Comparison of ENCODE assay signal across 8 mouse cellular contexts in genomic region chr1:132007282-132007815, GRCm38 (mm10). TPM values are rescaled to one million over a fixed set of nuclear protein-coding genes. Genes with fewer than 3 reads are reported as not detected.
DNase-seq lines count a peak whose midpoint lies in the region; ATAC-seq and TF ChIP-seq lines count a peak whose summit lies in the region.

Elk4 (plus strand) TSS chr1:132007607.

- peak within 1 kb of the TSS; percentile 98 for H3K9ac ChIP-seq in kidney, embryonic 16.5 days (replicated peaks; ENCODE audit: low read length)
- H3K9ac ChIP-seq in liver, adult 2 months (ENCODE audit: low read depth, low read length): peak within 1 kb of the TSS; percentile 97

- TF ChIP-seq CTCF in bone marrow macrophage, adult 2 months (IDR thresholded peaks at IDR 0.05; ENCODE audit: low read depth, low read length): no peak
- no peak for TF ChIP-seq CTCF in embryonic fibroblast, embryonic 13.5 days (IDR thresholded peaks at IDR 0.05; ENCODE audit: borderline replicate concordance, insufficient read depth, low read length)
- no peak for TF ChIP-seq CTCF in liver, adult 2 months (IDR thresholded peaks at IDR 0.05; ENCODE audit: low read depth, low read length)

- WGBS in heart, embryonic 10.5 days: under 1% methylated on average over 61 of the region's 61 CpGs
- 0% methylated on average over 58 of the region's 61 CpGs for WGBS in kidney, embryonic 16.5 days
- WGBS in liver, adult 2 months: under 1% methylated on average over 61 of the region's 61 CpGs

- H3K27me3 ChIP-seq in heart, embryonic 10.5 days (ENCODE audit: insufficient read depth, poor library complexity, severe bottlenecking): no peaks in the 10 kb centered on the region
- H3K27me3 ChIP-seq in kidney, embryonic 16.5 days (ENCODE audit: insufficient read depth, low read length): no peaks in the 10 kb centered on the region
- no peaks in the 10 kb centered on the region for H3K27me3 ChIP-seq in liver, adult 2 months (ENCODE audit: control insufficient read depth, insufficient read depth, low read length)
- H3K27me3 ChIP-seq in myocyte (ENCODE audit: control insufficient read depth, insufficient read depth, insufficient read length): no peaks in the 10 kb centered on the region
- no peaks in the 10 kb centered on the region for H3K27me3 ChIP-seq in splenic B cell, adult 2 months (ENCODE audit: control insufficient read depth, insufficient read depth, low read length, poor library complexity, severe bottlenecking)

- H3K4me2 ChIP-seq in kidney, embryonic 16.5 days (replicated peaks; ENCODE audit: low read depth, low read length): peak within 1 kb of the TSS; percentile 73
- H3K4me2 ChIP-seq in myocyte (ENCODE audit: low read depth): peak within 1 kb of the TSS; percentile 93

- no peaks in the 10 kb centered on the region for H3K9me3 ChIP-seq in heart, embryonic 10.5 days
- no peaks in the 10 kb centered on the region for H3K9me3 ChIP-seq in kidney, embryonic 16.5 days (ENCODE audit: low read length)

- H3K4me3 ChIP-seq in bone marrow macrophage, adult 2 months (ENCODE audit: insufficient read depth, low read length): peak within 1 kb of the TSS; percentile 92
- H3K4me3 ChIP-seq in embryonic fibroblast, embryonic 13.5 days (ENCODE audit: insufficient read depth, low read length): peak within 1 kb of the TSS; percentile 94
- H3K4me3 ChIP-seq in heart, embryonic 10.5 days: peak within 1 kb of the TSS; percentile 89
- H3K4me3 ChIP-seq in kidney, embryonic 16.5 days (ENCODE audit: low read length): peak within 1 kb of the TSS; percentile 83
- peak within 1 kb of the TSS; percentile 62 for H3K4me3 ChIP-seq in liver, adult 2 months (ENCODE audit: insufficient read depth, low read depth, low read length)
- peak within 1 kb of the TSS; percentile 48 for H3K4me3 ChIP-seq in myocyte

- DNase-seq in A20 (ENCODE audit: low read depth, low spot score): peak; percentile 97
- DNase-seq in heart, embryonic 10.5 days (ENCODE audit: low spot score): peak; percentile 93
- DNase-seq in liver, adult 2 months (ENCODE audit: extremely low read depth, low read depth, low spot score): peak; percentile 83
- peak; percentile 92 for DNase-seq in splenic B cell, adult 2 months (ENCODE audit: low read depth, low spot score)

- peak within 1 kb of the TSS; percentile 91 for H3K27ac ChIP-seq in bone marrow macrophage, adult 2 months (ENCODE audit: insufficient read depth, low read depth, low read length)
- peak within 1 kb of the TSS; percentile 96 for H3K27ac ChIP-seq in embryonic fibroblast, embryonic 13.5 days (ENCODE audit: insufficient read depth, low read length)
- peak within 1 kb of the TSS; percentile 100 for H3K27ac ChIP-seq in heart, embryonic 10.5 days
- H3K27ac ChIP-seq in kidney, embryonic 16.5 days (ENCODE audit: low read length): peak within 1 kb of the TSS; percentile 99
- peak within 1 kb of the TSS; percentile 93 for H3K27ac ChIP-seq in liver, adult 2 months (replicated peaks; ENCODE audit: insufficient read depth, low read depth, low read length)

- peaks cover 17% of the 10 kb centered on the region for H3K79me2 ChIP-seq in liver, adult 2 months (ENCODE audit: control insufficient read depth, insufficient read depth, low read length)
- H3K79me2 ChIP-seq in myocyte (ENCODE audit: control insufficient read depth, insufficient read depth): peaks cover 41% of the 10 kb centered on the region

- no peak for TF ChIP-seq POLR2A in bone marrow macrophage, adult 2 months (IDR thresholded peaks at IDR 0.05; ENCODE audit: borderline replicate concordance, low read depth, low read length)
- peak; percentile 91 for TF ChIP-seq POLR2A in embryonic fibroblast, embryonic 13.5 days (IDR thresholded peaks at IDR 0.05; ENCODE audit: low read depth, low read length)
- TF ChIP-seq POLR2A in liver, adult 2 months (IDR thresholded peaks at IDR 0.05; ENCODE audit: extremely low read depth, insufficient read depth, low read length): peak; percentile 81; the same call in 1 of the 2 replicates
- TF ChIP-seq POLR2A in myocyte (IDR thresholded peaks at IDR 0.05; ENCODE audit: insufficient read length, low read depth): peak; percentile 84

- peaks cover 39% of the 10 kb centered on the region for H3K4me1 ChIP-seq in bone marrow macrophage, adult 2 months (ENCODE audit: control insufficient read depth, insufficient read depth, low read length)
- peaks cover 21% of the 10 kb centered on the region for H3K4me1 ChIP-seq in embryonic fibroblast, embryonic 13.5 days (ENCODE audit: control insufficient read depth, insufficient read depth, low read length)
- H3K4me1 ChIP-seq in heart, embryonic 10.5 days: peaks cover 23% of the 10 kb centered on the region
- H3K4me1 ChIP-seq in kidney, embryonic 16.5 days (ENCODE audit: insufficient read depth, low read length): peaks cover 26% of the 10 kb centered on the region
- peaks cover 26% of the 10 kb centered on the region for H3K4me1 ChIP-seq in liver, adult 2 months (ENCODE audit: control insufficient read depth, insufficient read depth, low read length)

- peak within 1 kb of the TSS; percentile 94 for H3ac ChIP-seq in myocyte (ENCODE audit: control insufficient read depth, insufficient read length)

- H3K36me3 ChIP-seq in heart, embryonic 10.5 days: no peaks in the 10 kb centered on the region
- H3K36me3 ChIP-seq in kidney, embryonic 16.5 days (ENCODE audit: insufficient read depth, low read length): no peaks in the 10 kb centered on the region
- no peaks in the 10 kb centered on the region for H3K36me3 ChIP-seq in liver, adult 2 months (ENCODE audit: control insufficient read depth, insufficient read depth, low read length)
- no peaks in the 10 kb centered on the region for H3K36me3 ChIP-seq in myocyte (ENCODE audit: control insufficient read depth, insufficient read depth)
- no peaks in the 10 kb centered on the region; the same call in 1 of the 2 replicates for H3K36me3 ChIP-seq in splenic B cell, adult 2 months (ENCODE audit: control insufficient read depth, insufficient read depth, low read length, poor library complexity, severe bottlenecking)

- peak; percentile 94 for ATAC-seq in kidney, embryonic 16.5 days (ENCODE audit: low FRiP score, low TSS enrichment)

TF ChIP-seq in myocyte, 11 proteins besides CTCF, POLR2A, EP300 and RAD21:
- TF ChIP-seq MYOD1 (IDR thresholded peaks at IDR 0.05; ENCODE audit: control insufficient read depth in 1 of 3, insufficient read length in 2 of 3, low read depth in 2 of 3): peak in 1 of 3 experiments; percentile 20
- TF ChIP-seq POLR2AphosphoS2 (IDR thresholded peaks at IDR 0.05; ENCODE audit: insufficient read length, low read depth): peak; percentile 76
- TF ChIP-seq MAX (IDR thresholded peaks at IDR 0.05; ENCODE audit: low read depth): no peak

RNA-seq across cellular contexts. Expression of gene Elk4, which starts in this region (rescaled TPM):
- 59.7 and 66.6 TPM in 2 replicates for polyA plus RNA-seq in bone marrow macrophage, adult 2 months (2012; ENCODE audit: insufficient read depth, insufficient read length, missing spikeins)
- 90.0 and 109 TPM in 2 replicates for polyA plus RNA-seq in embryonic fibroblast, embryonic 13.5 days (2011; ENCODE audit: insufficient read length, low read depth, missing spikeins)
- 12.2 and 15.3 TPM in 2 replicates for polyA plus RNA-seq in heart, embryonic 10.5 days (2016; fragmentation: Nextera tagmentation; extraction: Ambion mirVana)
- 19.0 and 23.2 TPM in 2 replicates for polyA plus RNA-seq in kidney, embryonic 16.5 days (2015; fragmentation: Nextera tagmentation; extraction: Ambion mirVana)
- 39.4 and 42.1 TPM in 2 replicates for total RNA-seq in liver, adult 2 months (2014; rRNA removed)
- 17.2 and 23.3 TPM in 2 replicates for polyA plus RNA-seq in liver, adult 2 months (2012; rRNA removed)
- polyA plus RNA-seq in myocyte (2012; fragmentation: generic; extraction: Trizol): 12.4 TPM

Comparison
In these comparisons a context has a peak if more than half of its experiments do, and no peak if none do; other contexts are left out.
1. Peak in every context shown above with its lines: DNase-seq, ATAC-seq, H3K4me3 ChIP-seq and H3K27ac ChIP-seq.